Mouse (Mus musculus): Measurements from ENCODE around the gene P4ha2.

Gene P4ha2

GRCm38 (mm10) chr11:54068520-54069371, 31.1 kb upstream of the P4ha2 start, which contains the start of gene Pdlim4:
Gene Pdlim4 (minus strand): TSS chr11:54069014.
- DNase-seq (ENCODE audit: low spot score in 2 of 2): no peak

DNA sequence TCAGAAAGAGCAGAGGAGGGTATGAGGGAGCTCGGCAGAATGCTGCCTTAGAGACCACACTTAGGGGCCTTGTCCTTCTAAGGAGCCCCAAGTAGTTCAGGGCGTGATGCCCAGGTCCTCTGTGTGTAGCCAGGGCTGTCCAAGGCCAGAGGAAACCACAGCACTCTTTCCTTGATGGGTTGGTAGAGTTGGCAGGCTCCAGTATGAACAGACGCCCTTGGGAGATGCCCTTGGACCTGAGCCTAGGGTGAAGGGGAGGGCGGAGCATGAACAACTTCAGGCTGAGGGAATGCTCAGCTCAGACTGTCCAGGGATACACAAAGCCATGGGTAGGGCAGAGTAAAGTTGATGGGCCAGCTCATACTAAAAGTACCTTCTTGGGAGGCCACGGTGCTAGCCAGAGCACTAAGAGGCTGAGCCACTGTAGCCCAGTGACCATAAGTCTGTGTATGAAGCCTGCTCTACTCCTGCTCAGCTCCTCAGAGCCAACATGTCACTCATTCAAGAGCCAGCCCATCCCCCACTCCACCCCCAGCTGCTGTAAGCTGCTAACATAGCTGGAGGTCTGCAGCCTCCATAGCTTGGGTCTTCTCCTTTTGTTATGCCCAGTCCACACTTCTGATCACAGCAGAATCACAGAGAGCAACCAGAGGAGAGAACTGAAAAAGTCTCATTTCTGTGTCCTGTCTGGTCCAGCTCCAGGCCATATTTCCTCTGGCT, 28.0 kb upstream of the P4ha2 start:
- DNase-seq (ENCODE audit: low spot score in 2 of 2): no peak

DNA sequence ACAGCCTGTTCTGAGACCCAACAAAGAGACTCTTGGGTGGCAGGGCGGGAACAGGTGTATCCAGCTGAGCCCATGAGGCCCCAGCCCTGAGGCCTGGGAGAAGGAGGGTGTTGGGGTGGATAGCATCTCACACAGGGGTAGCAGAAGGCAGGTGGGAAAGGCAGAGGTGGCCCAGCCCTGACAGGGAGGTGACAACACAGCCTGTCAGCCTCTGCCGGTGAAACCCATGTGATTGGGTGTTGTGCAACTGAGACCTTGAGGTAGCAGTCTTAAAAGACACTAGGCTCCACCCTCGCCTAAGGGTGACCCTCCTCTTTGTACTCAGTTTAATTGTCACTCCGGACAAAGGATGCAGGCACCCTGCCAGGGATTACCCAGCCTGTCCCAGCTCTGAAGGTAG, 26.6 kb upstream of the P4ha2 start:
- DNase-seq (ENCODE audit: low spot score in 2 of 2): no peak

DNA sequence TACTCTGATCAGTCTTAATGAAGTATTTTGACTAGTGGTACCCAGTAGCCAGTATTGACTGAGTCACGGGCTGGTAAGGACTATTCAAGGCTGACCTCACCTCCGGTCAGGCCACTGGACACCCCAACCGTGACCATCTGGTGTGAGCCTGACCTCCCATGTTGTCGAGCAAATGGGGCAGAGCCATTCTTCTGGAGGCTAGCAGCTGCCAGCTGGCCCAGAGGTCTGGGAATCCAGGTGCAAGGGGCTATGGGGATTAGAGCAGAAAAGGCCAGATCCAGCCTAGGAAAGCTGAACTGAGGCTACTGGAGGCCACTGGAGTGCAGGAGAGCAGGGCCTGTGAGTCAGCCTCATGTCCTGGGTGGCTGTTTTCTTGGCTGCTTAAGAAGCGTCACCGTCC, 24.5 kb upstream of the P4ha2 start:
- no peak for DNase-seq (ENCODE audit: low spot score in 2 of 2)

DNA sequence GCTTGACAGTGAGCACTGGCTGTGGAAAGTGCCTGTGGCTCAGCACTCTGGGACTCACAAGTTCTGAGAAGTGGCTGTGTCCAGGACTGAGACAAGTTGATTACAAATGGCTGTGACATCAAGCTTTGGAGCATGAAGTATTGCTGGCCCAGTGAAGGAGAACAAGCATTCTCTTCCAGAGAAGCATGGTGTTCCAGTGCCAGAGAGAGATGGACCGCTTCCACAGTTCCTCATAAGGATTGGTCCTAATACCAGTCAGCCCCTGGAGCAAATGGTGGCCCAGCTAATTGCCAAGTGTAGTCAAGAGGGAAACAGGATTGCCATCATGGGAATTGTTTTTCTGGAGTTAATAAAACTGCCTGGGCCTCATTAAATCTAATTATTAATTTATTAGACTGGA, 23.8 kb upstream of the P4ha2 start:
- peak in 1 of 2 experiments; percentile 33 for DNase-seq (ENCODE audit: low spot score in 2 of 2)

DNA sequence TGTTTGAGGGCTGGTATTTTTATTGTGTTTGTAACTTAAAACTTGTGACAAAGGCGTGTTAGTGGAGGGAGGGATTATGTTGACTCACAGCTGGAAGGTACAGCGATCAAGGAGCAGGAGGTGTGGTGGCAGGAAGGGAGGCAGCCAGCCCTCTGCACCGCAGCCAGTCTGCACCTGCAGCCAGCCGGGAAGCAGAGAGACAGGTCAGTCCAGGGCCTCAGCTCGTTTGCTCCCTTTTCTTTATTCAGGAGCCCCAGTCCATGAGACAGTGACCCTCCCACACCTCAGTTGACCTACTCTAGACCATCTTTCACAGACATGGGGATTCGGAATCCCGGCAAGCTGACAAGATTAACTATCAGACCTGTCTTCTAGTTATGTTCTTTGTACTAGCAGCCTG, 19.5 kb upstream of the P4ha2 start:
- no peak for DNase-seq (ENCODE audit: low spot score in 2 of 2)

DNA sequence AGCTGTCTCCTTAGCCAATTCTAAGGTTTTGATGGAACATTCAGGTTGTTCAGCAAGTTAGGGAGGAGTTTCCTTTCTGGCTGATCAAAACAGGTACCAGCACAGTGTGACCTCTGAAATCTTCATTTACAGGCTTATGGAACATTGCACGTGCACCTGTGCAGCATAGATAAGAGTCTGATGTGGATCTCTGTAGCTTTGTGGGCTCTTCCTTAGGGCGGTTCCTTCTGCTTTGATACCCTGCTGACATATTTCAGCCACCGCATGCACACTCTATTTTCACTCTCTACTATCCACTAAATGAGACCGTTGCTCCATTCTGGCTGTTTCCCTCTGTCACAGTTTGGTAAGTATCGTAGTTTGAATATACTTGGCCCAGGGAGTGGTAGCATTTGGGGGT, 17.2 kb upstream of the P4ha2 start:
- DNase-seq (ENCODE audit: low spot score in 2 of 2): no peak

- DNase-seq (ENCODE audit: low spot score in 2 of 2): no peak
These were observed 14.9 kb upstream of the P4ha2 start for GRCm38 (mm10) chr11:54084976-54085375.

- DNase-seq (ENCODE audit: low spot score in 2 of 2): no peak
These were observed 14.1 kb upstream of the P4ha2 start for GRCm38 (mm10) chr11:54085816-54086215.

DNA sequence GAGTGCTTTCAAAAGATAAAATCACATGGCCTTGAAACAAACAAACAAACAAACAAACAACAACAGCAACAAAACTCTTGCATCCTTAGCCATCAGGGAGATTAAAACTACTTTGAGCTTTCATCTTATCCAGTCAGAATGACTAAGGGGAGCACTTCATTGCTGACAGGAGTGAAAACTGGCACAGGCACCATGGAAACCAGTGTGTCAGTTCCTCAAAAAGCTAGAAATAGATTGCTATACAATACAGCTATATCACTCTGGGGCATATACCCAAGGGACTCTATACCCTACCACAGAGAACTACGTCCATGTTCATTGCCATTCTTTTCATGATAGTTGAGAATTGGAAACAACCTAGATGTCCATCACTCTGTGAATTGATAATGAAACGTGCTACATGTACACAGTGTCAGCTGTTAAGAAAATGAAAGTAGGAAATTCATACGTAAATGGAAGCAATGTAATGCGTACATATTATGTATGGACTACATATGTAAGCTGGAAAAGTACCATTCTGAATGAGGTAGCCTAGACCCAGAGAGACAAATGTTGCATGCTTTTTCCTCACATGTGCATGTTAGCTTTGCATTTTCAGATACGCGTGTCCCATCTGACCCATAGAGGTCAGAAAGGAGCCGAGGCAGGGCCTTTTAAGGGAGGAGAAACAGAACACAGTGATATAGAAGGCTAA, 11.5 kb upstream of the P4ha2 start:
- DNase-seq (ENCODE audit: low spot score in 2 of 2): peak in 1 of 2 experiments; percentile 61

DNA sequence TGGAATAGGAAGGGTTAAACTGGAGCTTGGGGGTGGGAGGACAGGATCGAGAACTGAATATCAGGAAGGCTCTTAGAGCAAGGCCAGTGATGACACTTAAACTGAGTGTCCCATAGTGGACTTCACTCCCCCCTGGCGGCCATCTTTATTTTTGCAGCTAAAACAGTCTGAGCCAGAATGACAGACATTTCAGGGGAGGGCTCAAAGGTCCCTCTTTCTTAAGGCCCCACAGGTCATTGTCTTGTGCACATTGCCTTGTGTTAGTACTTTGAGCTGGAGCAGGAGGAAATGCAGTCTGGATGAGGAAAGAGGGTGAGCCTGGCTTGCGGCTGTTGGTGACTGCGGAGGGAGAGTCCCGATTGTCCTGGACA, 11.0 kb upstream of the P4ha2 start:
- peak; percentile 69 to 76 for DNase-seq (ENCODE audit: low spot score in 2 of 2)

- no peak for DNase-seq (ENCODE audit: low spot score in 2 of 2)
These were observed 9.6 kb upstream of the P4ha2 start for GRCm38 (mm10) chr11:54090091-54090879.

- DNase-seq (ENCODE audit: low spot score in 2 of 2): peak; percentile 58 to 63
These were observed 8.2 kb upstream of the P4ha2 start for GRCm38 (mm10) chr11:54091726-54092125.

DNA sequence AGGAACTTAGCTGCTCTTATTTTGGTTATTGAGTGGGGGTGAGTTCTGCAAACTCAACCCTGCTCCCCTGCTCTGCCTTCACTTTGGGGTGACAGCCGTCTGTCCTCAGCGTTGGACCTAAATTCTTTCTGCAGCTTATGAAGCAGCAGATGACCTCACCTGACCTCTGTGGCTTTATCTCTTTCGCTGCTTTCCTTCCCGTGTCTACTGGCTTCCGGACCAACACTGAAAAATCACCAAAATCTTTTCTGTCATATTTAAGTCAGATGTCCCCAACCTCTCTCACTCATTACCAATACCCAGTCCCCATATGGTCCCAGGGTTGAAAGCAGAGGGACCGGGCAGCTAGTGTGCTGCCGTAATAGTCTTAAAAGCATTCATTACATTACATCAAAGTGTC, 7.7 kb upstream of the P4ha2 start:
- no peak for DNase-seq (ENCODE audit: low spot score in 2 of 2)

DNA sequence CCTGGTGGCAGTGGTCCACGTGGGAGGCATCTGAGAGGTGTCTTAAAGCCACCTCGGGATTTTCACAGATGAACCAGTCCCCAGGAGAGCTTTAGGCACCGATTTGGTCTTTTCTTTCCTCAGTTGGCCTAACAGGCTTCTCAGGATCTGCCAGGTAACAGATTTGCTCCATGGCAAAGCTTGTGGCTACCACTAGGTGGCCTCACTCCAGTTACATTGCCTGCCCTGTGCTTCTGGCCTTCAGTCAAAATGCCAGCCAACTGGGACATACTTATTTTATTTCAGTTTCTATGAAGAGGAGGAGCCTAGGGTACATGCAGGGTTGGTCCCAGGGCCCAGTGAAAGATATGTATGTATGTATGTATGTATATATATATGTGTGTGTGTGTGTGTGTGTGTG, 6.9 kb upstream of the P4ha2 start:
- no peak for DNase-seq (ENCODE audit: low spot score in 2 of 2)

DNA sequence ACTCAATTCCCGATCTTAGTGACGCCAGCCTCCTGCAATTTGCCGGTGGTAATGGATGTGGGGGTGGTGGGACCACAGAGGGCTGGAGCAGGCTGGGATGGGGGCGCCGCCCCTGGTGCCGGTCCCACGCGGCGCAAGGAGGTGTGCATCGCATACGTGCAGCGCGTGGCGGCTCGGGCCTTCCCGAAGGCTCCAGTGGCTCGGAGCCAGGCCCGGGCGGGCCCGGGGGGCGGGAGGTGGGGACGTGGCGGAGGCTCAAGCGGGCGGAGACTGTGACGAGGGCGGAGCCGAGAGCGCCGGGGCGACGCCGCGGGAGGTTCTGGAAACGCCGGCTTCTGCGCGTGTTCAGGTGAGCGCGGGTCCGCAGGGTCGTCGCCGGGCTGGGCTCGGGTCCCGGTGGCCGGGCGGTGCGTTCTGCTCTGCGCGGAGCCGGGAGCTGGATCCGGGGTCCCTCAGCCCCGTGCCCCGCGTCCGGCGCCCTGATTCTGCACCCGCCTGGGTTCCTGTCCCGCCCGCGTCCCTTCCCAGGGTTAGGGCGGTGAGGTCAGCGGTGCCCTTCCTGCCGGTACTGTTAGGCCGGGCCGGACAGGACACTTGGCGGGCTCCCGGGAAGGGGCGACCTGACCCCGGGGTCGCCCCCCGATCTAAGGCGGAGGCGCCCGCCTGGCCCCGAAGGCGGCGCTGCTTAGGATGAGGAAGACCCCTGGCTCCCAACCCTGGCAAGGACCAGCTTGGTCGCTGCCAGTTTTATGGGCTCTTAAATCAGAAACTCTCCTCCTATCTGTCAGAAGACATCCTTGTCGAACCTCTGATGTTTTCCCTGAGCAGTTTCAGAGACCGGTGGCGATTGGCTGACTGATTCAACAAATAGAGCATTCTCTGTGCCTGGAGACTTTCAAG, 1.0 kb downstream of the P4ha2 start:
- peak; percentile 74 to 81 for DNase-seq (ENCODE audit: low spot score in 2 of 2)

DNA sequence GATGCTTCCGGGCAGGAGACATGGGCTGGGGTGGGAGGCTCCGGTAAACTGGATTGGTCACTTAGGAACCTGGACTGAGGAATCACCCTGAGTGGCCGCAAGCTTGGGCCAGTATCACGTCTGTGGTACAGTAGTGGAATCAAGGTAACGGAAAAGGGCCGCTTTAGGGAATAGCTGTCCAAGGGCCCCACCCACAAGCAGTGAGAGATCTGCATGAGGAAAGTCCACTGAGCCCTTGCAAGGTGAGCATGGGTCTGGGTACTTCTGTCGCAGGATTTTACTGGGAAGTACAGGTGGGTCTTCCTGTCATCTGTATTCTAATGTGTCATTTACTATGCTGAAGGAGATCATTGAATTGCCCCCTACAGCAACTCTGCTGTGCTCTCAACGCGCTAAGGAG, 1.8 kb downstream of the P4ha2 start:
- no peak for DNase-seq (ENCODE audit: low spot score in 2 of 2)

- DNase-seq (ENCODE audit: low spot score in 2 of 2): no peak
These were observed 3.0 kb downstream of the P4ha2 start for GRCm38 (mm10) chr11:54102706-54103449.

DNA sequence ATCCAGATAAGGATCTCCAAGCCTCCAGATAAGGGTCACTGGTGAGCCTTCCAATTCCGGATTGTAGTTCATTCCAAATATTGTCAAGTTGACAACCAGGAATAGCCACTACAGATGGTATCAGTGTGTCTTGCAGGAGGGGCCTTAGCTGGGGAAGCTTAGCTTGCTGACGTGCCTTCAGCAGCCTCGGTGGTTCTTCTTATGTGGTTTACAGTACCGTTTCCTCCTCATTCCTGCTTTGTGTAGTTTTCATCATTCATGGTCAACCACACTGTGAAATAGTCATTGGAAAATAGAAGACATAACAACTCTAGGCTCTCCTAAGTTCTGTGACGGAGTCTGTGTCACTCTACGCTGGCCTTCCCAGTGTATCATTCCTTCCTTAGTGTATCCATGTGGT, 5.1 kb downstream of the P4ha2 start:
- DNase-seq (ENCODE audit: low spot score in 2 of 2): no peak

DNA sequence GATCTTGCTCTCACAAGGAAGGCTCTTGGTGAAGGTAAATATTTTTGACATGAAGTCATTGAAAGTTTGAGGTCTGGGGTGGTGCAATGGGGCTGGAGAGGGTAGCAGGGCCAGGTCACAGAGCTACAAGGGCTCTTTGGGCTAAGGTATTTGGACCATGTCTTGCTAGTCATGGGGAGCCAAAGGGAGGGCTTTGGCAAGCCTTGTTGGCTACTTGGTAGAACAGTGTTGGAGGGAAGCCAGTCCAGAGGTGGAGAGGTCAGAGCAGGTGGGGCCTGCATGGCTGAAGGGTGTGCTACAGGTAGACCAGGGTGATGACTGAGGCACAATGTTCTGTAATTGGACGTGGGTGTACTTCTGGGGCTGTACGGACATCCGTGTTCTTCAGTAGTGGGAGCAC, 6.8 kb downstream of the P4ha2 start:
- DNase-seq (ENCODE audit: low spot score in 2 of 2): no peak

Data from right cerebral cortex, postnatal 10 days (tissue).